Mouse (Mus musculus): ENCODE measurements around the gene Cdk19. TPM values are rescaled to one million over a fixed set of nuclear protein-coding genes. Genes with fewer than 3 reads are reported as not detected.
A peak's percentile ranks its signal among the peaks of the same experiment; 100 is the strongest.

Cdk19 gene
- polyA plus RNA-seq, 1 experiment from 2014 or later, result 6.1 TPM

DNA sequence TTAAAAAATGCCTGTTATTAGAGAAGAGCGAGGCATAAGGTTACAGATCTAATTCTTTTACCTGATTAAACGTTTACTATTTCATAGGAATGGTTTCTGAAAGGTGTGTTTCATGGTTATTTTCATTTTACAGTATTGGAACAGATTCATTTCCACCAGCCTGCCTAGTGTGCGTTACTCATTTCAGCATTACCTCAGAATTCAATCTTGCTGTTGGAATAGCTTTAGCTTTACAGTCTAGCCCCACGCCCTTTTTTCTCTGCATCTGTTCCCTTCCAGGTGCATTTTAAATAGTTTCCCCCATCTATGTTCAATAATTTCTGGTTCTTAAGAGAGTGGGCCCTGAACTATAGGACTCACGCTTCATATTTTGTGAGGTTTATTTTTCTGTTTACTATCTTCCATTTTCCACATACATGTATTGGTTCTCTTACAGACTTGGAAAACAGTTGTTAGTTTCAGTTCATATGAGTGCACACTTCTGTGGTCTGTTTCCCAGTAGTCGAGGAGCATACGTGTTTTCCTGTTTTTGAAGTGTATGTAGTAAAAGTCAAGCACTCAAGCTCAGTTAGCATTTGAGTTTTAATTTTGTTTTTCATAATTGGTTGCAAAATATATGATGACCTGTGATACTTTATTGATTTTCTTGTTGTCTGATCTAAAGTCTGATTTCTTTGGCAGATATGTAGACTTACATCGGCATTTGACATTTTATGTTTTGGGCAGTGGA is 32.0 kb downstream of the Cdk19 start:
- WGBS, result 74% methylated on average over 8 of the region's 8 CpGs
- no peaks in the 10 kb centered on the region for H3K27me3 ChIP-seq (replicated peaks)
- ATAC-seq (ENCODE audit: extremely low read depth, insufficient number of reproducible peaks, low FRiP score, low TSS enrichment), result no peak
- no peak overlapping the region for H3K27ac ChIP-seq (replicated peaks)
- no peaks in the 10 kb centered on the region for H3K9me3 ChIP-seq
- H3K4me2 ChIP-seq, result no peak overlapping the region
- H3K9ac ChIP-seq, result no peak overlapping the region
- H3K4me1 ChIP-seq, result peaks cover 14% of the 10 kb centered on the region
- no peaks in the 10 kb centered on the region for H3K36me3 ChIP-seq
- H3K4me3 ChIP-seq, result no peak overlapping the region

DNA sequence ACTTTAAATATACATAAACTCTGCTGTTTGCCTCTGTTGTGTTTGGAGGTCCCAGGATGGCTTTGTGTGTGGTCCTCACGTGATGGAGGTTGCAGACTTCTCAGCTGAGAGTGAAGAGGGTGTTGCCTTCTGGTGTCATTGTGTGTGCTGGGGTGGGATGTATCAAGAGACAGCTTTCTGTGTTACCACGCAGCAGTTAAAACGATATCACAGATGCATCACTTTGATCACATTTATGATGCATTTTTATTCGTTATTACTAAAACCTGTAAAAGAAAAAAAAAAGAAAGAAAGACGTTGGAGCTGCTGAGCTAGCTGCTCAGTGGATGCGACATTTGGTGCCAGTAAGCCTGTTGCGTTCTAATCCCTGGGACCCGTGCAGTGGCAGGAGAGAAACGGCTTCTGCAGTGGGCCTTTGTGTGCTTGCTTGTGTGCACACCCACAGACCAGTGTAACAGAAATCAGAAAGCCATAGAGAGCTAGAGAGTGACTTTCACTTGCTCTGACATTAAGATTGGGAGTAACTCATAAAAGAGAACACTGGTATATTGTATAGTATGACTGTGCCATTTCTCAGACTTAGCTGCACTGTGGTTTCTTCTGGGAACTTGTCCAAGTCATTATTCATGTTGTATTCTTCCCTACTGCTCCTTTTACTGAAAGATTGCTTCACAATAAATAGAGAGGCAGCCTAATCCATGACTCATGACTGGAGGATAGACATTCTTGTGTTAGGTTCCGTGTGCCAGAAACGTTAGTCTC is 32.7 kb downstream of the Cdk19 start:
- H3K27me3 ChIP-seq (replicated peaks), result no peaks in the 10 kb centered on the region
- H3K4me3 ChIP-seq, result no peak overlapping the region
- 0 out of 2 replicates have a peak overlapping the region, but pooled peaks have one; percentile 30 for H3K27ac ChIP-seq (replicated peaks)
- H3K9ac ChIP-seq, result no peak overlapping the region
- no peaks in the 10 kb centered on the region for H3K36me3 ChIP-seq
- H3K4me1 ChIP-seq, result peaks cover 14% of the 10 kb centered on the region
- WGBS, result 56% methylated on average over 11 of the region's 11 CpGs
- ATAC-seq (ENCODE audit: extremely low read depth, insufficient number of reproducible peaks, low FRiP score, low TSS enrichment), result no peak
- H3K9me3 ChIP-seq, result no peaks in the 10 kb centered on the region
- H3K4me2 ChIP-seq, result peak overlapping the region; percentile 19; the same call in 1 of the 2 replicates

DNA sequence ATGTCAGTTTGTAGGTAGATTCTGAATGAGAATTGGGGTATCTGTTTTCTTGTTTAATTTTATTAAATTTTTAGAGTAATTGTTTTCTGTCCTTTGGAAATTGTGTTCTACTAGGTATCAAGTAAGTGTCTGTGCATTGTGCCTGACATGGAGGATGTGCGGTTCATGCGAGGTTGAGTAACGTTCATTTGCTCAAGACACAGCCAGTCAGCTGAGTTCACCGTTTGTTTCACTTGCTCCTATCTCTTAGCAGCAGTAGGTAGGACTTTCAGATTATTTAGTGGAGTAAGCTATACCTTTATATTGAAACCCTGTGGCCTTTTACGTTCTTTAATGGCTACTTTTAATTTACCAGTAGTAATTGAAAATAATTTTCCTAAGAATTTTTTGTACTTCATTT is 34.4 kb downstream of the Cdk19 start:
- Histone ChIP-seq H3K9me3 (no peaks in the 10 kb centered on the region), H3K4me1 (peaks cover 15% of the 10 kb centered on the region), H3K27ac (replicated peaks) (no peak overlapping the region), H3K27me3 (replicated peaks) (no peaks in the 10 kb centered on the region), H3K4me3 (no peak overlapping the region), H3K9ac (no peak overlapping the region), H3K36me3 (no peaks in the 10 kb centered on the region), H3K4me2 (no peak overlapping the region)
- ATAC-seq (ENCODE audit: extremely low read depth, insufficient number of reproducible peaks, low FRiP score, low TSS enrichment), result no peak
- 89% methylated on average over 5 of the region's 5 CpGs for WGBS

DNA sequence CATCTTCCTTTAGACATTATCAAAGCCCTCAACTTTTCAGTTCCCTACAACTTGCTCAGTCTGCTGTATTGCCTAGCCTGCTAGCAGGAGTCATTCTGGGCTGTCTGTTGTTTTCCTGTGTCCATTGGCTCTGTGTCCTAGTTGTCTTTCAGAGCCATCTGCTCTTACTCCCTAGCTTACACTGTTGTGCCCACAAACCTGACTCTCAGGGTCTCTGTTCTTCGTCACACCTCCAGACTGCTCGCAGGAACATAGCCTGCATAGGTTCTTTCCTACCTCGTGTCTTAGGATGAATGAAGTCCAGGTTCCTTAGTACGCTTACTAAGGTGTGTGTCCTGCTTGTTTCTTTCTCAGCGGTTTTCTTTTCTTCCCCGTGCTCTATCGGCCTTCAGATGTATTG is 35.5 kb downstream of the Cdk19 start:
- Histone ChIP-seq H3K27me3 (replicated peaks) (no peaks in the 10 kb centered on the region), H3K4me2 (no peak overlapping the region), H3K9ac (no peak overlapping the region), H3K27ac (replicated peaks) (no peak overlapping the region), H3K4me1 (peaks cover 16% of the 10 kb centered on the region), H3K9me3 (no peaks in the 10 kb centered on the region), H3K36me3 (no peaks in the 10 kb centered on the region), H3K4me3 (no peak overlapping the region)
- WGBS, result 75% methylated on average over 7 of the region's 7 CpGs
- no peak for ATAC-seq (ENCODE audit: extremely low read depth, insufficient number of reproducible peaks, low FRiP score, low TSS enrichment)

DNA sequence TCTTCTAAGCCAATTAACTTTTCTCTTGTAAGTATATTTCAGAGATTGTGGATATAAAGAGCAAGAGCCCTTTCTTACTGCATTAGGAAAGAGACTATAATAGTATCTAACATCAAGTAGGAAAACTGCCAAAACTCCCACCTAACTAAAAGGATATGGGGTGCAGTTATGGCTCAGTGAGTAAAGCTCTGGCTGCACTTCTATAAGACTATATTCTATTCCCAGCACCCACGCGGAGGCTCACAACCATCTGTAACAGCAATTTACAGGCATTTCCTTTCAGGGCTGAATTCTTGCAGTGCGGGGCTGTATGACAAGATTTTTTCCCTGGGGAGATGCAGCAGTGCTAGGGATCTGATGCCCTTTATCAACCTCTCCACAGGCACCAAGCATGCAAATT is 36.9 kb downstream of the Cdk19 start:
- Histone ChIP-seq H3K9ac (no peak overlapping the region), H3K27me3 (replicated peaks) (no peaks in the 10 kb centered on the region), H3K9me3 (no peaks in the 10 kb centered on the region), H3K4me1 (peaks cover 20% of the 10 kb centered on the region), H3K27ac (replicated peaks) (no peak overlapping the region), H3K4me3 (no peak overlapping the region), H3K4me2 (no peak overlapping the region), H3K36me3 (no peaks in the 10 kb centered on the region)
- 83% methylated on average over 3 of the region's 3 CpGs for WGBS
- no peak for ATAC-seq (ENCODE audit: extremely low read depth, insufficient number of reproducible peaks, low FRiP score, low TSS enrichment)

DNA sequence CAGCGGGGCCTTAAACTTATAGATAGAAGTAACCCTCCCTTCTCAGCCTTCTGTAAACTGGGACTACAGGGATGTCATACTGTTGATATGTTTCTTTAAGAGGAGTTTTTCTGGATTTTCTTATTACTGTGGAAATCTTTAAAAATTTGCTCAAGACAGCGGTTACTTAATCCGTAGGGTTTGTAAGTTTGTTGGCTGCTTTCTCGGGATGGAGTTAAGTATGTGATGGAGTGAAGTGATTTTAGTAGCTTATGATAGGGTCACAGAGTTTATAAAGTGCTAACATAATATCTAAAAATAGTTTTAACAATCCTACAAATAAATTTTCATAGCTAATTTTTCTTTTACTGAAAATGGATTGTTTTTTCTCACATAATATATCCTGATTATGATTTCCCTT is 38.9 kb downstream of the Cdk19 start:
- H3K9ac ChIP-seq, result no peak overlapping the region
- WGBS, result 83% methylated on average over 4 of the region's 4 CpGs
- no peak overlapping the region for H3K27ac ChIP-seq (replicated peaks)
- ATAC-seq (ENCODE audit: extremely low read depth, insufficient number of reproducible peaks, low FRiP score, low TSS enrichment), result no peak
- H3K27me3 ChIP-seq (replicated peaks), result no peaks in the 10 kb centered on the region
- H3K36me3 ChIP-seq, result no peaks in the 10 kb centered on the region
- H3K4me1 ChIP-seq, result peaks cover 12% of the 10 kb centered on the region; the same call in 1 of the 2 replicates
- no peak overlapping the region for H3K4me3 ChIP-seq
- H3K9me3 ChIP-seq, result no peaks in the 10 kb centered on the region
- no peak overlapping the region for H3K4me2 ChIP-seq

DNA sequence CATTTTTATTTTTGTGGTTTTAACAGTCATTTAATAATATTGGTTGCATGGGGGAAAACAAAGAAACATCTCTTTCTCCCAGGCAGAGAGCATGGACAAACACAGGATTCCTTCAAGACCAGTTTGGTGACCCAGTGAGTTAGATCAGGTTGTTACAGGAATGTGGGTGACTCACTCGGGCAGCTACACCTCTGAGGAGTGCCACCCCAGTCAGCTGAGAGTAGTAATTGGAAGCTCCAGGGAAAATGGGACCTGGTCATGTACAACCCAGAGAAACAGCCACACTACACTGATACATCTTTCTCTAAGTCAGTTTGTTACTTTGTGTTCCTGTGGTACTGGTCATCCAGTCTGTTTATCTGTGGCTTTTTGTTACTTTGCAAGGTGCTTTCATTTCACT is 40.3 kb downstream of the Cdk19 start:
- 56% methylated on average over 1 of the region's 1 CpGs for WGBS
- Histone ChIP-seq H3K27me3 (replicated peaks) (no peaks in the 10 kb centered on the region), H3K9ac (no peak overlapping the region), H3K27ac (replicated peaks) (no peak overlapping the region), H3K4me3 (no peak overlapping the region), H3K4me2 (no peak overlapping the region), H3K9me3 (no peaks in the 10 kb centered on the region), H3K4me1 (peaks cover 12% of the 10 kb centered on the region; the same call in 1 of the 2 replicates), H3K36me3 (no peaks in the 10 kb centered on the region)
- no peak for ATAC-seq (ENCODE audit: extremely low read depth, insufficient number of reproducible peaks, low FRiP score, low TSS enrichment)

DNA sequence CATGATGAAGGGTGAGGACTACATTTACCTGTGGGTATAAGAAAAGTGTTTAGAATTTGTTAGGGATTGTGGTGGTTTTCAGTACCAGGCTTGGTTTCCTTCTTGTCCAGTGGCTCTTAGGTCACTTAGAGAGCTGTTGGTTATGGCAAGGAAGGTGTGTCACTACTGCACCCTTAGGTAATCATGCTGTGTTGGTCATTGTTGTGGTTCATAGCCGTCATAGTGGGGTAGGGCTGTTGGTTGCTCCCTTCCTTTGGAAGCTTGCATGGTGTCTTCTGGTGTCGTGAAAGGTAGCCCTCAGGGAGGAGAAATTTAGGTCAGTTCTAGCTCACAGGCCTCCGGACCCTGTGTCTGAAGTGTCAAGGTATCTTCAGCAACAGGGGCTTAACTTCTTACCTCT is 46.0 kb downstream of the Cdk19 start:
- H3K9me3 ChIP-seq, result no peaks in the 10 kb centered on the region
- no peak overlapping the region for H3K9ac ChIP-seq
- H3K27me3 ChIP-seq (replicated peaks), result no peaks in the 10 kb centered on the region
- no peak for ATAC-seq (ENCODE audit: extremely low read depth, insufficient number of reproducible peaks, low FRiP score, low TSS enrichment)
- WGBS, result 78% methylated on average over 3 of the region's 3 CpGs
- H3K4me3 ChIP-seq, result no peak overlapping the region
- no peak overlapping the region for H3K27ac ChIP-seq (replicated peaks)
- no peaks in the 10 kb centered on the region for H3K36me3 ChIP-seq
- no peaks in the 10 kb centered on the region for H3K4me1 ChIP-seq
- no peak overlapping the region for H3K4me2 ChIP-seq

DNA sequence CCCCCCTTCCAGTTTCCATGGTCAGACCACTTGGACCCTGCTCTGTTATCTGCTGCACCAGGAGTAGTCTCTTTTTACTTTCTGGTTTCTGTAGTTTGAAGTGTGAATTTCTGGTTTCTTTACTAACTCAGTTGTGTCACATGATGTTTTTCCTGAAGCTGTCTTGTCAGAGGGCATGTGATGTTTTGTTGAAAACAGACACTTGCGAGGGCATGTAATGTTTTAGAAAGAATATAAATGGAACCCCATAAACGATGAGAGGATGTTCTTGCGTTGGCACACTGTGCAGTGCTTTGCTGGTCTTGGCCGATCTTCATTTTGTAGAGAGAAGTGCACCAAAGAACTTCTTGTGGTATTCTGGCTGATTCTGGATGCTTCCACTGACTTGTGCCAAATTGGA is 46.8 kb downstream of the Cdk19 start:
- no peaks in the 10 kb centered on the region for H3K4me1 ChIP-seq
- peaks cover under 1% of the 10 kb centered on the region; the same call in 1 of the 2 replicates for H3K36me3 ChIP-seq
- H3K4me2 ChIP-seq, result no peak overlapping the region
- H3K9me3 ChIP-seq, result no peaks in the 10 kb centered on the region
- H3K27ac ChIP-seq (replicated peaks), result no peak overlapping the region
- ATAC-seq (ENCODE audit: extremely low read depth, insufficient number of reproducible peaks, low FRiP score, low TSS enrichment), result no peak
- no peak overlapping the region for H3K4me3 ChIP-seq
- 88% methylated on average over 4 of the region's 4 CpGs for WGBS
- no peaks in the 10 kb centered on the region for H3K27me3 ChIP-seq (replicated peaks)
- H3K9ac ChIP-seq, result no peak overlapping the region

DNA sequence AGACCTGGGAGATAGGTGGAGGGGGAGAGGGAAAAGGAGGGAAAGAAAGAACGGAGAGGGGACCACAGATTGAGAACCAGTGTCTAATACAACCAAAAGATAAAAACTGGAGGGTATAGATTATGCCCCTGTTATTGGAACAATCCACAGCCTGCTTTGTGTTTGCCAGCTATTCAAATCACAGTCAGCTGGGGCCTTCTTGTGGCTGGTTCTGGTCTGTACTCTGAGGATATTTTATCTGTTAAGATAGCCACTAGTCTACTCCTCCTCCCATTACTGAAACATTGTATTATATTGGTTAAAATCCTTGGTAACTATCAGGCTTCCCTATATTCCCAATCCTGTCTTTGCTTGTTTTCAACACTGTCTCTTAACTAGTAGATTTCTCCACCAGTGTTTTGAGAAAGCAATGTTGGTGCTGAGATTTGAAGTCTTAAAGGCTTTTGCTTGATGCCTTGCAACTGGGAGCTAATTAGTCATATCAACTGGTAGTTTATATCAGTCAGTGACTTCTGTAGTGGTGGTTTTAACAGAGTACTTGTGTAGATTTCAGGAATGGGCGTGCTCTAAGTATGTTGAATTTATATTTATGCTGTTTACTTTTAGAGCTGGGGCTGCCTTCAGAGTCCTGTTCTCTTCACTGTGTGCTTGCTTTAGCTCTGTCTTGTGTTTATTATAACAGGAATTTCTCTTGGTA is 54.2 kb downstream of the Cdk19 start:
- Histone ChIP-seq H3K9me3 (no peaks in the 10 kb centered on the region), H3K9ac (no peak overlapping the region), H3K27me3 (replicated peaks) (no peaks in the 10 kb centered on the region), H3K27ac (replicated peaks) (no peak overlapping the region), H3K4me1 (peaks cover 4% of the 10 kb centered on the region), H3K4me3 (no peak overlapping the region), H3K4me2 (no peak overlapping the region), H3K36me3 (peaks cover 12% of the 10 kb centered on the region; the same call in 1 of the 2 replicates)
- WGBS, result 66% methylated on average over 2 of the region's 2 CpGs
- no peak for ATAC-seq (ENCODE audit: extremely low read depth, insufficient number of reproducible peaks, low FRiP score, low TSS enrichment)

DNA sequence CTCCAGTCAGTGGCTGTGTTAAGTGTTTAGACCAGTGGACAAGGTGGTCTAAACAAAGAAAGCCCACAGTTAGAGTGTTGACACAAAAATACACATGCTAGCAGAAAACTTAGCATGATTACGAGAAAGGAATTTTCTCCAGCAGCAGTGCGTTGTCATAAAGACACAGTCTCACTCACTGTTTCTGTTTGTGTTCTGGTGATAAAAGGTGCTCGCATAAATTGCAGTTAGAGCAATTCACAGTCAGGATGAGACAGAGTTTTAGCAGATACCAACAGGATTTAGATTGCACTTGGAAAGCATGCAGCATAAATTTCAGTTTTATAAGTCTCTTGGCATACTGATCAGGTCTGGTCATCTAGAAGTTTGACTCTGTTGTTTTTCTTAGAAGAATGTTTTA is 59.5 kb downstream of the Cdk19 start:
- WGBS, result 54% methylated on average over 3 of the region's 3 CpGs
- peak overlapping the region; percentile 46 for H3K27ac ChIP-seq (replicated peaks)
- H3K36me3 ChIP-seq, result peaks cover 9% of the 10 kb centered on the region; the same call in 1 of the 2 replicates
- H3K4me1 ChIP-seq, result peaks cover 12% of the 10 kb centered on the region
- H3K4me2 ChIP-seq, result no peak overlapping the region
- ATAC-seq (ENCODE audit: extremely low read depth, insufficient number of reproducible peaks, low FRiP score, low TSS enrichment), result no peak
- H3K27me3 ChIP-seq (replicated peaks), result no peaks in the 10 kb centered on the region
- H3K9ac ChIP-seq, result no peak overlapping the region
- no peaks in the 10 kb centered on the region for H3K9me3 ChIP-seq
- no peak overlapping the region for H3K4me3 ChIP-seq

All from heart, embryonic 13.5 days (tissue).